Mouse (Mus musculus): ENCODE results near the gene Srsf7. TPM values are rescaled to one million over a fixed set of nuclear protein-coding genes. Genes with fewer than 3 reads are reported as not detected.
A peak's percentile ranks its signal among the peaks of the same experiment; 100 is the strongest.

The Srsf7 gene
- 784 and 786 TPM in 2 replicates for polyA plus RNA-seq (2016; fragmentation: Nextera tagmentation; extraction: Ambion mirVana)

DNA sequence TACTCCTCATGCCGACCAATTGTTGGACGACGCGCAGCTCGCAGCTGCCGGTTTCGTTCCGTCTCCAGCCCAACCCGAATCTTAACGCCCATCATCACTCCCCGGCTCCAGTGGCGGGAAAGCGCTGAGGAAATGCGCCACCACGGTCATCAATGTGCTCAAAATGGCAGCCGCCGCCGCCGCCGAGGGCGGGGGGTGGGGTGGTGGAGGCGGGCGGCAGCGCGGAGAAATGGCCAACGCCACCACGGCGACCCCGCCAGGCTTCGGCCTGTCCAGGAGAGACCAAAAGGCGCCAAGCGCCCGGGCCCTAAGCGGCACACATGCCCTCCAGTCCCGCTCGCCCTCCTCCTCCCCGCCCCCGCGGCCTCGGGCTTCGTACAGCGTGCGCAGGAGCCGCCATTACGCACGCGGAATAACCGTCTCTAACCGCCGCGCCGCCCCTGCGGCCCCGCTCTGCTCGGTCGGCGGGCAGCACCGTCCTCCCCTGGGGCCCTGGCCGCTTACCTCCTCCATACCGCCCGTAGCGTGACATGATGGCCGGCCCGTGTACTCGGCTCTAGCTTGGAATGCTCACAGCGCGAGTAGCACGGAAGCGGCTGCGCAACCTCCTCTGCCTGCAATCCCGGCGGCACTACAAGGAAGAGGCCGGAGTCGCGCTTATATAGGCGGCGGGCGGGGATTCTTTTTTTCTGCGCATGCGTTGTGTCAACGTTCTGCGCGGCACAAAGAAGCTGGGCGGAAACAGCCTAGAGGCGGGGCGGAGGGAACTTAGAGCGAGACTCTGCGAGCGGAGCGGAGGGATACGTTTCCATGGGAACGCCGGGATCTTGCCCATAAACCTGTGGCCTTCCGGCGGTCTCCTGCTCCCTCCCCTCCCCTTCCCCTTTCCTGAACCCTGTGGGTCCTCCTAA, at the start of gene Srsf7, which contains the start of gene Ttc39d:
Gene Srsf7, minus strand, starts transcription at position 637 of the 911 bp plus-strand sequence.
Gene Ttc39d, plus strand, starts transcription at position 790 of the 911 bp plus-strand sequence.
- H3K9ac ChIP-seq: peak within 1 kb of the TSS; percentile 98
- no peaks in the 10 kb centered on the region for H3K27me3 ChIP-seq
- peak; percentile 94 for ATAC-seq (ENCODE audit: low FRiP score)
- peaks cover 20% of the 10 kb centered on the region for H3K4me1 ChIP-seq
- H3K4me2 ChIP-seq: peak within 1 kb of the TSS; percentile 84
- H3K27ac ChIP-seq: peak within 1 kb of the TSS; percentile 99
- H3K36me3 ChIP-seq (replicated peaks): peaks cover 28% of the 10 kb centered on the region
- peak within 1 kb of the TSS; percentile 96 for H3K4me3 ChIP-seq (replicated peaks)
- under 1% methylated on average over 89 of the region's 95 CpGs for WGBS
- no peaks in the 10 kb centered on the region for H3K9me3 ChIP-seq

DNA sequence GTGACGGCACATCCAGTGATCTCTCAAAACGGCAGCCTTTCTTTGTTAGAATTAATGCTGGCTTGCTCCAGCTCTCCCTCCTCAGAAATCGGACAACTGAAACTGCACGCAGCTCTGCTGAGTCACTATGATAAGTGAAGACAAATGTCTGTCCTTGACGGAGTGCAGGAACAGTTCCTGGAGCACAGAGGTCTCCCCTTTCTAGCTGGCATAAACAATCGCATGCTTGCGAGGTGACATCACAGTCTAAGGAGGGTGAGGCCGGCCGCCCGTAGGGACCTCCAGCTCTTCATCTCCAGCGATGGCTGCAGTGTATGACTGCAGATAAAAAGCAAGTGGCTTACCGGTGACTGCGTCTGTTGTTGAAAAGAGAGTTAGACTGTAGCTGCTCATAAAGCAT, 48.1 kb upstream of the Srsf7 start:
- no peaks in the 10 kb centered on the region for H3K4me1 ChIP-seq

DNA sequence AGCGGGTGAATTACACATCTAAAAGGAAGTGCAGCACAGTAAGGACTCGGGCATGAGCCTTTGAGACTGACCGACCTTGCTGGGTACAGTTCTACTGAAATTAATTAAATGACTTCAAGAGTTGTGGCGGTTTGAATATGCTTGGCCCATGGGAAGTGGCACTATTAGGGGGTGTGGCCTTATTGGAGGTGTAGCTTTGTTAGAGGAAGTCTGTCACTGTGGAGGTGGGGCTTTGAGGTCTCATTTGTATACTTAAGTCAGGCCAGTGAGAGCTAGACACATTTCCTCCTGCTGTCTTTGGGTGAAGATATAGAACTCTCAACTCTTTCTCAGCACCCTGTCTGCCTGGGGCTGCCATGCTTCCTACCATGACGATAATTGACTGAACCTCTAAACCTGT, 47.3 kb upstream of the Srsf7 start:
- Histone ChIP-seq H3K27me3 (no peaks in the 10 kb centered on the region), H3K27ac (no peak overlapping the region), H3K4me3 (replicated peaks) (no peak overlapping the region), H3K9ac (no peak overlapping the region), H3K9me3 (no peaks in the 10 kb centered on the region), H3K4me1 (no peaks in the 10 kb centered on the region), H3K36me3 (replicated peaks) (peaks cover 96% of the 10 kb centered on the region), H3K4me2 (no peak overlapping the region)
- ATAC-seq (ENCODE audit: low FRiP score): no peak
- 96% methylated on average over 5 of the region's 5 CpGs for WGBS

More for the DNA sequence above, 48.1 kb upstream of the Srsf7 start:
- Histone ChIP-seq H3K4me2 (no peak overlapping the region), H3K27me3 (no peaks in the 10 kb centered on the region), H3K9me3 (no peaks in the 10 kb centered on the region), H3K27ac (no peak overlapping the region), H3K36me3 (replicated peaks) (peaks cover 94% of the 10 kb centered on the region), H3K9ac (no peak overlapping the region), H3K4me3 (replicated peaks) (no peak overlapping the region)
- ATAC-seq (ENCODE audit: low FRiP score): 0 out of 2 replicates have a peak, but pooled peaks have one; percentile 39
- 63% methylated on average over 13 of the region's 13 CpGs for WGBS

DNA sequence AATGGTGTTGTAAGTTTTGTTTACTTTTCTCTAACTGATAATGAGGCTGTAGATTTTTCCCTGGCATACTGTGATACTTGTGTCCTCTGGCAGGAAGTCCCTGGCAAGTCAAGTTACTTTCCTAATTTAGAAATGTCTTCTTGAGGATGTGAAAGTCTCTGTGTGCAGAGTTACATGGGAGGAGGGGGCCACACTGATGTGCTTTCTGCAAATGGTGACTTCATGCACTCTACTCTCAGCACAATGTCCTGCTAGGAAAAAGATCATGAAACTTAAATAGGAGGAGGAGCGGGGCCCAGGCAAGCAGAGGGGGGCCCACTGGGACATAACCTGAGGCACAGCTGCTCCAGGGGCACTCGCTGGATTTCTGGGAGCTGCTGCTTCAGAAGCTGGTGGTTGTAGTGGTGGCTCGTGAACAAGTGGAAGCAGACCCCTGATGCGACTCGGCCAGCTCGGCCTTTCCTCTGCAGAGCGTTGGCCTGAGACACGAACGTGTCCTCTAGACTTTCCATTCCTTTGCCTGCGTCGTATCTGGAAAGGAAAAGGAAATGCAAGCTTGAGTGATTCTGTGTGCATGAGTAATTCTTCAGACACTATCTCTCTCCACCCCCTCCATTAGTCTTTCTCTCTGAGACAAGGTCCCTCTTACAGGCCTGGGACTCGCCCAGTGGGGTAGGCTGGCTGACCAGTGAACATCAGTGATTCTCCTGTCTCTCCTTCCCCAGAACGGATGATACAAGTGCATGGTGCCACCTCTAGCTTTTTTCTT, 45.8 kb upstream of the Srsf7 start:
- no peaks in the 10 kb centered on the region for H3K4me1 ChIP-seq
- H3K27ac ChIP-seq: no peak overlapping the region
- no peak overlapping the region for H3K9ac ChIP-seq
- H3K9me3 ChIP-seq: no peaks in the 10 kb centered on the region
- H3K4me3 ChIP-seq (replicated peaks): no peak overlapping the region
- no peak overlapping the region for H3K4me2 ChIP-seq
- peaks cover 95% of the 10 kb centered on the region for H3K36me3 ChIP-seq (replicated peaks)
- WGBS: 84% methylated on average over 13 of the region's 13 CpGs
- H3K27me3 ChIP-seq: no peaks in the 10 kb centered on the region
- ATAC-seq (ENCODE audit: low FRiP score): no peak

DNA sequence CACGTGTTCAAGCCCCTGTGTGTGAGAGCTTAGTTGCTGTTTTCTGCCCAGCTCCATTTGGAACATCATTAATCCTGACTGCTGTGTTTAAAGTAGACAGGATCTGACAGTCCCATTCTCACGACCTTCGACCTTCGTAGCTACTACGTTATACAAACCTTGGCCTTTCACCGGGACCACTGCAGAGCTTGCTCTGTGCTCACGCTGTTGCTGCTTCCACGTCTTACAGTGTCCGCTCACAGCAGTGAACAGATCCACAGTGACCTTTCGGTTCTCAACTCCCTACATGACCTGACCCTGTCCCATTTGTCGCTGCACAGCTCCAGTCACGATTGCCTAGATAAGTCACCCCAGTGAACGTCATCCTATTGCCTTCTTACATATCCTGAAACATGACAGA, 36.0 kb upstream of the Srsf7 start:
- Histone ChIP-seq H3K36me3 (replicated peaks) (peaks cover 91% of the 10 kb centered on the region), H3K9me3 (no peaks in the 10 kb centered on the region), H3K27me3 (no peaks in the 10 kb centered on the region), H3K4me2 (no peak overlapping the region), H3K27ac (no peak overlapping the region), H3K9ac (no peak overlapping the region), H3K4me1 (no peaks in the 10 kb centered on the region), H3K4me3 (replicated peaks) (no peak overlapping the region)
- 88% methylated on average over 13 of the region's 13 CpGs for WGBS
- no peak for ATAC-seq (ENCODE audit: low FRiP score)

DNA sequence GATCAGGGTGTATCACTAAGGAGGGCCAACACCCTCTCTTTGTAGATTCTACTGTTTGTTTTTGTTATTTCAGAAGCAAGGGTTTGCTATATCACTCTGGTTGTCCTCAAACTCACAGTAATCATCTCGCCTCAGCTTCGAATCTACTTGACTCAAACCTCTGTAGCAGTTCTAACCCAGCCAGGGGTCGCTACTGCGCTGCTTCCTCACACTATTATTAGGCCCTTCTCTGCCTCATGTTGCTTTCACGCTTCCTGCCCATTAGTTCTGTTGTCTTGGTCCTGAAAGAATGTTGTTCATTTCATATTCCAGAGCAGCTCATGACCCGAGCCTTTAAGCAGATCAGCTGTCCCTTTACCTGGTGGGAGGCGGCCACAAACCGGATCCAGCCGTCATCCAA, 34.5 kb upstream of the Srsf7 start:
- Histone ChIP-seq H3K9ac (no peak overlapping the region), H3K9me3 (no peaks in the 10 kb centered on the region), H3K4me3 (replicated peaks) (no peak overlapping the region), H3K4me2 (no peak overlapping the region), H3K36me3 (replicated peaks) (peaks cover 79% of the 10 kb centered on the region), H3K27ac (no peak overlapping the region), H3K4me1 (no peaks in the 10 kb centered on the region), H3K27me3 (no peaks in the 10 kb centered on the region)
- ATAC-seq (ENCODE audit: low FRiP score): no peak
- 89% methylated on average over 9 of the region's 9 CpGs for WGBS

DNA sequence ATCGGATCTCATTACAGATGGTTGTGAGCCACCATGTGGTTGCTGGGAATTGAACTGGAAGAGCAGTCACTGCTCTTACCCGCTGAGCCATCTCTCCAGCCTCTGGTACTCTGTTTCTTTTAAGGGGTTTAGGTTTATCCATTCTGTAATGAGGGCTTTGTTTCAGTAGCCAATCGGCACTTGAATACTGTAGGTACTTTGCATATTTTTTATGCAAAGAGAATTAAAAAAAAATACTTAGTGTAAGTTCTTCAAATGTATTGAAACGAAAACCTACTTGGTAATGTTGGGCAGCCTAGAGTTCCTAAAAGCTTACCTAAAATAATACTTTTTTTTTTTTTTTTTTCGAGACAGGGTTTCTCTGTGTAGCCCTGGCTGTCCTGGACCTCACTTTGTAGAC, 30.4 kb upstream of the Srsf7 start:
- Histone ChIP-seq H3K27me3 (no peaks in the 10 kb centered on the region), H3K36me3 (replicated peaks) (peaks cover 39% of the 10 kb centered on the region), H3K9me3 (no peaks in the 10 kb centered on the region), H3K4me1 (no peaks in the 10 kb centered on the region), H3K9ac (no peak overlapping the region), H3K4me3 (replicated peaks) (no peak overlapping the region), H3K27ac (no peak overlapping the region), H3K4me2 (no peak overlapping the region)
- WGBS: 96% methylated on average over 5 of the region's 5 CpGs
- ATAC-seq (ENCODE audit: low FRiP score): no peak

DNA sequence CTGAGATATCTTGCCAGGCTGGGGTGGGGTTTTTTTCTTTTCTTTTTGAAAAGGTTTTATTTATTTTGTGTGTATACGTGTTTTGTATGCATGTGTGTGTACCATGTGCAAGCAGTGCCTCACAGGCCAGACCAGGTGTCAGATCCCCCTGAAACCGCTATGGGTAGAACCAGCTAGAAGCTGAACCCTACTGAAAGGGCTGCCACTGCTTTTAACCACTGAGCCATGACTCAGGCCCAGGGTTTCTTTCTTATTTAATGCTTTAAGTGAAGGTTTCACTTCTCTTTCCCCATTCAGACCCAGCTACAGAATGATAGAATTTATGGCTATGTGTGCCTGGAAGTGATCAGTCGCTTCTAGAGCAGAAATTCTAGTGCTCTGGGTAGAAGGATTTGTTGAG, 29.7 kb upstream of the Srsf7 start:
- Histone ChIP-seq H3K4me1 (no peaks in the 10 kb centered on the region), H3K9me3 (no peaks in the 10 kb centered on the region), H3K27me3 (no peaks in the 10 kb centered on the region), H3K4me2 (no peak overlapping the region), H3K9ac (no peak overlapping the region), H3K36me3 (replicated peaks) (peaks cover 32% of the 10 kb centered on the region), H3K4me3 (replicated peaks) (no peak overlapping the region), H3K27ac (no peak overlapping the region)
- no peak for ATAC-seq (ENCODE audit: low FRiP score)
- WGBS: 91% methylated on average over 3 of the region's 3 CpGs

DNA sequence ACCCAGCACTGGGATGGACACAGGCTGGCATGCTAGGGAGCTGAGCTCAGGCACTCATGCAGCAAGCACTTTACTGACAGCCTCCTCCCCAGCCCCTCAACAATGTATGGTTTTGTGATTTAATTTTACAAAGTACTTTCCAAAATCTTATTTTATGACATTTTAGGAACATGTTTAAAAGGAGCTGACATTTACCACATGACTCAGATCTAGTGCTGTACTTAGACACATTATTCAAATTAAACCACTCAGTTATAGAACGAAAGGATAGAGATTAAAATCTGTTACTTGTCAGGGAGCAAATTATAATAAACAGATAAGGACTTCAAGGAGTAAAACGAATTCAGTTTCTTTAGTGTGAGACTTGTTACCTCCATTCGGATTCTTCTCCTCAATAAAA, 28.4 kb upstream of the Srsf7 start:
- WGBS: 89% methylated on average over 3 of the region's 3 CpGs
- no peak for ATAC-seq (ENCODE audit: low FRiP score)
- Histone ChIP-seq H3K4me1 (no peaks in the 10 kb centered on the region), H3K27me3 (no peaks in the 10 kb centered on the region), H3K36me3 (replicated peaks) (peaks cover 23% of the 10 kb centered on the region), H3K4me3 (replicated peaks) (no peak overlapping the region), H3K27ac (no peak overlapping the region), H3K9me3 (no peaks in the 10 kb centered on the region), H3K4me2 (no peak overlapping the region), H3K9ac (no peak overlapping the region)

DNA sequence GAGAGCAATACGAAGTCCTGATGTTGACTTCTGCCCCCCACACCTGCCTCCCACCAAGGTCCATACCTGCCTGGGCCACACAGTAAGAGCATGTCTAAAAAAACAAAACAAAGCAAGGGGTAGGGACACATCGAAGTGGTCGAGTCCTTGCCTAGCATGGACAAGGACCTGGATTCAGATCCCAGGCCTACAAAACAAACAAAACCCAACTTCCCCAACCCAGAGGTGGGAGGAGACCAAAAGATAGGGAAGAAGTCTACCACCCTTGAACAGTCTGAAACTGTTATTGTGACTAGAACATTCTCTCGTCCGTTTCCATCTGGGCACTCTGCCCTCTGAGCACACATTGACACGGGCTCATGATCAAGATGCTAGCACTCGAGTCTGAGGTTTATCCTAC, 27.3 kb upstream of the Srsf7 start:
- H3K36me3 ChIP-seq (replicated peaks): peaks cover 14% of the 10 kb centered on the region
- H3K27ac ChIP-seq: no peak overlapping the region
- H3K9me3 ChIP-seq: no peaks in the 10 kb centered on the region
- no peak overlapping the region for H3K4me3 ChIP-seq (replicated peaks)
- ATAC-seq (ENCODE audit: low FRiP score): no peak
- H3K4me1 ChIP-seq: no peaks in the 10 kb centered on the region
- H3K27me3 ChIP-seq: no peaks in the 10 kb centered on the region
- no peak overlapping the region for H3K9ac ChIP-seq
- WGBS: 90% methylated on average over 7 of the region's 7 CpGs
- H3K4me2 ChIP-seq: no peak overlapping the region

DNA sequence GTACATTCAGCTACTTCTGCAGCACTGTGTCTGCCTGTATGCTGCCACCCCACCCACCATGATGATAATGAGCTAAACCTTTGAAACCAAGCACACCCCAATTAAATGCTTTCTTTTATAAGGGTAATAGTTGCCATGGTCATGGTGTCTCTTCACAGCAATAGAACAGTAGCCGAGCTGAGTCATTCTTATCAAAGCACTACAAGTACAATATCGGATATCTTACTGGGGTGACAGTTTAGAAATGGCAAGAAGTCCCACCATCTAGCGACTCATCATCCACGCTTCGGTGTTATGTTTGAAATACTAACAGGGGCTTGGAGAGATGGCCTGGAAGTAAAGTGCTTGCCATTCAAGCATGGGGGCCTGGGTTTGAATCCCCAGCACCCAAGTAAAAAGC, 26.7 kb upstream of the Srsf7 start:
- H3K36me3 ChIP-seq (replicated peaks): peaks cover 14% of the 10 kb centered on the region
- ATAC-seq (ENCODE audit: low FRiP score): no peak
- H3K4me1 ChIP-seq: no peaks in the 10 kb centered on the region

DNA sequence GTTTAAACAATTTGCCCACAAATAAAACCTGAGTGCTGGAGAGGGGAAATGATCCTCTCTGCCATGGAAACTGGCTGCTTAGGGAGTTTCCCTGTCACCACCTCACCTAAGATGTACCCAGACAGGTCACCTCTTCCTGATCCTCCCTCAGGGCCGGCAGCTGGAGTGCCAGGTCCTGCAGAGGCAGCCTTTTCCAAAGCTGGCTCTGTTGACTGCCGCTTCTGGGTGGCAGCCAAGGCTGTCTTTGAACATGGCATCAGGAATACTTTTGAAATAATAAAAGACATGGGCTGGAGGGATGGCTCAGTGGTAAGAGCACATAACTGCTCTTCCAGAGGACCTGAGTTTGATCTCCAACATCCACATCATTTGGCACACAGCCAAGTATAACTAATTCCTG, 22.3 kb upstream of the Srsf7 start:
- H3K9me3 ChIP-seq: no peaks in the 10 kb centered on the region
- no peaks in the 10 kb centered on the region for H3K27me3 ChIP-seq
- H3K4me2 ChIP-seq: no peak overlapping the region
- no peak overlapping the region for H3K4me3 ChIP-seq (replicated peaks)
- 94% methylated on average over 2 of the region's 2 CpGs for WGBS
- no peak for ATAC-seq (ENCODE audit: low FRiP score)
- no peak overlapping the region for H3K27ac ChIP-seq
- H3K4me1 ChIP-seq: peaks cover 9% of the 10 kb centered on the region
- peaks cover 15% of the 10 kb centered on the region; the same call in 1 of the 2 replicates for H3K36me3 ChIP-seq (replicated peaks)
- H3K9ac ChIP-seq: no peak overlapping the region

More for the DNA sequence above, 26.7 kb upstream of the Srsf7 start:
- 92% methylated on average over 5 of the region's 5 CpGs for WGBS
- Histone ChIP-seq H3K9me3 (no peaks in the 10 kb centered on the region), H3K9ac (no peak overlapping the region), H3K27ac (no peak overlapping the region), H3K4me3 (replicated peaks) (no peak overlapping the region), H3K4me2 (no peak overlapping the region), H3K27me3 (no peaks in the 10 kb centered on the region)

All from forebrain, embryonic 12.5 days (tissue).